Mouse (Mus musculus) embryonic facial prominence, embryonic 10.5 days (tissue): ENCODE results near the gene Ifnk. TPM values are rescaled to one million over a fixed set of nuclear protein-coding genes. Genes with fewer than 3 reads are reported as not detected.

Experiments
- DNase-seq: peaks from one replicate; pipeline ENCODE4 v3.0.0-alpha.2; 2017; ENCODE audit warnings: low spot score
- H3K27ac ChIP-seq: fragments of 300-500 bp; sonication (generic); replicated peaks from 2 replicates; pipeline ENCODE4 v1.5.1; 2016; ENCODE audit warnings: mild to moderate bottlenecking
- H3K27me3 ChIP-seq: fragments of 300-500 bp; sonication (generic); replicated peaks from 2 replicates; pipeline ENCODE4 v1.6.1; 2016; ENCODE audit warnings: low read depth, mild to moderate bottlenecking; ENCODE audit not compliant: poor library complexity, severe bottlenecking
- H3K36me3 ChIP-seq: fragments of 300-500 bp; sonication (generic); replicated peaks from 2 replicates; pipeline ENCODE4 v1.6.1; 2016; ENCODE audit warnings: mild to moderate bottlenecking, moderate library complexity
- H3K4me1 ChIP-seq: fragments of 300-500 bp; sonication (generic); 2 replicates; pipeline ENCODE4 v1.6.1; 2016
- H3K4me3 ChIP-seq: fragments of 300-500 bp; sonication (generic); 2 replicates; pipeline ENCODE4 v1.5.1; 2016; ENCODE audit warnings: mild to moderate bottlenecking, moderate library complexity
- H3K9me3 ChIP-seq: fragments of 300-500 bp; sonication (generic); 2 replicates; pipeline ENCODE4 v1.6.1; 2016; ENCODE audit warnings: mild to moderate bottlenecking
- WGBS: fragments of 180-500 bp; shearing (Covaris S2); methylation state at CpG from one replicate; pipeline ENCODE4 v1.1.7; 2016; 5-methylcytosine and 5-hydroxymethylcytosine counted together
- polyA plus RNA-seq: library from polyadenylated mRNA; unstranded; fragments of >200 nt; fragmentation: Nextera tagmentation; extraction: Ambion mirVana; gene quantifications from 2 replicates; pipeline ENCODE4 v1.2.1, GENCODE M21; 2016

Gene Ifnk
- polyA plus RNA-seq, 1 experiment from 2014 or later, result 0.45 TPM

GRCm38 (mm10) chr4:35125299-35125777, 26.5 kb upstream of the Ifnk start:
- peak; percentile 65 for DNase-seq
- Histone ChIP-seq H3K4me1 (peaks cover 59% of the 10 kb centered on the region), H3K4me3 (no peak overlapping the region), H3K27me3 (0 out of 2 replicates have a peak, but pooled peaks cover 5% of the 10 kb centered on the region), H3K36me3 (no peaks in the 10 kb centered on the region), H3K9me3 (no peaks in the 10 kb centered on the region), H3K27ac (peak overlapping the region; percentile 57)
- WGBS, result 3% methylated on average over 6 of the region's 6 CpGs

GRCm38 (mm10) chr4:35126776-35127175, 25.1 kb upstream of the Ifnk start:
- Histone ChIP-seq H3K4me1 (peaks cover 49% of the 10 kb centered on the region), H3K36me3 (no peaks in the 10 kb centered on the region), H3K9me3 (no peaks in the 10 kb centered on the region), H3K27me3 (0 out of 2 replicates have a peak, but pooled peaks cover 5% of the 10 kb centered on the region), H3K4me3 (no peak overlapping the region), H3K27ac (no peak overlapping the region)
- no peak for DNase-seq
- WGBS, result 71% methylated on average over 9 of the region's 9 CpGs

- WGBS, result 67% methylated on average over 6 of the region's 6 CpGs
- Histone ChIP-seq H3K4me1 (peaks cover 39% of the 10 kb centered on the region), H3K27me3 (no peaks in the 10 kb centered on the region), H3K4me3 (no peak overlapping the region), H3K36me3 (no peaks in the 10 kb centered on the region), H3K27ac (no peak overlapping the region), H3K9me3 (no peaks in the 10 kb centered on the region)
- no peak for DNase-seq
Measured at GRCm38 (mm10) chr4:35127759-35128158, 24.1 kb upstream of the Ifnk start.

DNA sequence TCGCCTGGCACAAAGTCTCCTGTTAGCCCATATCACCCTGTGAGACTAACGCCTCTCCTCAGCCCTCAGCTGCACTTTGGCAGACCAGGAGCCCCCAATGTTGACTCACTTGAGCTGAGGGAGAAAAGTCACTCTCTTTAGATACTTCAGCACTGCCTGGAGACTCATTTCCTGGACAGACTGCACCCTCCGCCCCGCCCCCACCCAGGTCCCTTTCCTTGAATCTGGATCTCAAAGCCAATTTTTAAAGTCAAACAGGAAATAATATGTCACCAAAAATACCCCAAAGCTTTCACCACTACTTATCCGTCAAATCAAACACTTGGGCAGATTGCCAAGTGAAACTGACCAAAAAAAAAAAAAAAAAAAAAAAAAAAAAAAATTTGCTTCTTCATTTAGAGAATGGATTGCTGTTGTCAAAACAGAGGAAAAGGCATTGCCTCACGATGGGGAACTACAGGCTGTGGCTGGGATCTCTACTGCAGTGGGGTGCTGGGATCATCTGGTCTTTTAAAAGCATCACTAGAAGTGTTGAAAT, 21.4 kb upstream of the Ifnk start:
- H3K4me3 ChIP-seq, result no peak overlapping the region
- no peak for DNase-seq
- peaks cover 23% of the 10 kb centered on the region for H3K4me1 ChIP-seq
- WGBS, result 74% methylated on average over 6 of the region's 6 CpGs
- H3K27ac ChIP-seq, result no peak overlapping the region
- no peaks in the 10 kb centered on the region for H3K27me3 ChIP-seq
- H3K9me3 ChIP-seq, result no peaks in the 10 kb centered on the region
- H3K36me3 ChIP-seq, result no peaks in the 10 kb centered on the region

DNA sequence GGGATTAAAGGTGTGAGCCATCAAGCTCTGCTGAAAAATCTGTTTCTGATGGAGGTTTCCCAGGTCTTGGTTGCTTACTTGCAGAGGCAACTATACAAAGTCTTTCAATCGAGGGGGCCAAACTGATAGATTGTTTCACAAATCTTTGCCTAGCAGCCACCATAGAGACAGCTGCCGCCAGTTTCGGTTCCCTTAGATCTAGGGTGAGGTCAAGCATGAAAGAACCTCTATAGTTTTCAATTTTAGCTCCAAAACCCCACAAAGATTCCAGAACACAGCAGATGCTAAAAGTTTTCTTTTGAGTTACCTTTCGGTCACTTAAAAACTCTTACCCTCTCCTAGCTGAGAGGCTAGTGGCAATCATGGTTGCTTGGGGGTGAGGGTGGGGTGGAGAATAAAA, 20.3 kb upstream of the Ifnk start:
- H3K9me3 ChIP-seq, result no peaks in the 10 kb centered on the region

GRCm38 (mm10) chr4:35133411-35133810, 18.4 kb upstream of the Ifnk start:
- Histone ChIP-seq H3K4me1 (peaks cover 26% of the 10 kb centered on the region), H3K9me3 (no peaks in the 10 kb centered on the region), H3K36me3 (no peaks in the 10 kb centered on the region), H3K4me3 (no peak overlapping the region), H3K27ac (no peak overlapping the region), H3K27me3 (no peaks in the 10 kb centered on the region)
- DNase-seq, result no peak
- 90% methylated on average over 4 of the region's 4 CpGs for WGBS

More for the DNA sequence above, 20.3 kb upstream of the Ifnk start:
- Histone ChIP-seq H3K4me1 (peaks cover 24% of the 10 kb centered on the region), H3K36me3 (no peaks in the 10 kb centered on the region), H3K4me3 (no peak overlapping the region), H3K27me3 (no peaks in the 10 kb centered on the region), H3K27ac (no peak overlapping the region)
- DNase-seq, result no peak
- 89% methylated on average over 4 of the region's 4 CpGs for WGBS

GRCm38 (mm10) chr4:35134846-35135611, 16.8 kb upstream of the Ifnk start:
- no peaks in the 10 kb centered on the region for H3K27me3 ChIP-seq
- DNase-seq, result no peak
- H3K36me3 ChIP-seq, result no peaks in the 10 kb centered on the region
- H3K4me1 ChIP-seq, result peaks cover 25% of the 10 kb centered on the region
- WGBS, result 83% methylated on average over 15 of the region's 15 CpGs
- no peaks in the 10 kb centered on the region for H3K9me3 ChIP-seq
- no peak overlapping the region for H3K27ac ChIP-seq
- H3K4me3 ChIP-seq, result no peak overlapping the region

GRCm38 (mm10) chr4:35135806-35136205, 16.1 kb upstream of the Ifnk start:
- Histone ChIP-seq H3K27ac (0 out of 2 replicates have a peak overlapping the region, but pooled peaks have one; percentile 25), H3K27me3 (no peaks in the 10 kb centered on the region), H3K4me1 (peaks cover 22% of the 10 kb centered on the region), H3K4me3 (no peak overlapping the region), H3K36me3 (no peaks in the 10 kb centered on the region), H3K9me3 (no peaks in the 10 kb centered on the region)
- 74% methylated on average over 4 of the region's 4 CpGs for WGBS
- no peak for DNase-seq

- no peak overlapping the region for H3K27ac ChIP-seq
- no peak for DNase-seq
- H3K27me3 ChIP-seq, result no peaks in the 10 kb centered on the region
- H3K4me1 ChIP-seq, result peaks cover 22% of the 10 kb centered on the region
- no peak overlapping the region for H3K4me3 ChIP-seq
- WGBS, result 92% methylated on average over 8 of the region's 8 CpGs
- H3K36me3 ChIP-seq, result no peaks in the 10 kb centered on the region
- no peaks in the 10 kb centered on the region for H3K9me3 ChIP-seq
Measured at GRCm38 (mm10) chr4:35136996-35137395, 14.9 kb upstream of the Ifnk start.

DNA sequence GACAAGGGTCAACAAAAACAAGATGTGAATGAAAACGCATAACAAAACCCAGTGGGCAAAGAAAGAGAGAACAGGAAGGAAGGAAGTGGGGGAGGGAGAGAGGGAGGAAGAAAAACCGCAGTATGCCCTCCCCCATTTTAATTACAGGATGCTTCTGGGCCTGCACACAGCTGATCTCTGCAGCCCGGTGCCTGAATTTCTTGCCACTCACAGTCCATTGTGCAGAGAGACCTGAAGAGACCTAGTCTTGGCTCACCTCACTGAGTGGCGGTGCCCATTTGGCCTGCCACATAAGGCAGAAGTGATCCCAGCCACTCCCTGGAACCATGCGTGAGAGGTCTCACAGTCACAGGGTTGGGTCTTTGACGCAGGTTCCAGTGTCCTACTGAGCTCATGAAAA, 13.8 kb upstream of the Ifnk start:
- H3K27ac ChIP-seq, result peak overlapping the region; percentile 59
- H3K4me3 ChIP-seq, result no peak overlapping the region
- WGBS, result 28% methylated on average over 6 of the region's 6 CpGs
- H3K27me3 ChIP-seq, result no peaks in the 10 kb centered on the region
- no peaks in the 10 kb centered on the region for H3K36me3 ChIP-seq
- H3K9me3 ChIP-seq, result no peaks in the 10 kb centered on the region
- peaks cover 22% of the 10 kb centered on the region for H3K4me1 ChIP-seq
- no peak for DNase-seq

GRCm38 (mm10) chr4:35140317-35140716, 11.5 kb upstream of the Ifnk start:
- no peak overlapping the region for H3K4me3 ChIP-seq
- no peaks in the 10 kb centered on the region for H3K36me3 ChIP-seq
- WGBS, result 89% methylated on average over 6 of the region's 6 CpGs
- H3K27me3 ChIP-seq, result no peaks in the 10 kb centered on the region
- peaks cover 27% of the 10 kb centered on the region for H3K4me1 ChIP-seq
- DNase-seq, result no peak
- no peak overlapping the region for H3K27ac ChIP-seq
- H3K9me3 ChIP-seq, result no peaks in the 10 kb centered on the region

- H3K4me3 ChIP-seq, result no peak overlapping the region
- H3K27me3 ChIP-seq, result no peaks in the 10 kb centered on the region
- no peaks in the 10 kb centered on the region for H3K9me3 ChIP-seq
- H3K4me1 ChIP-seq, result peaks cover 7% of the 10 kb centered on the region
- WGBS, result 69% methylated on average over 12 of the region's 12 CpGs
- no peak overlapping the region for H3K27ac ChIP-seq
- no peaks in the 10 kb centered on the region for H3K36me3 ChIP-seq
- no peak for DNase-seq
Measured at GRCm38 (mm10) chr4:35143472-35144102, 8.3 kb upstream of the Ifnk start.

- no peak overlapping the region for H3K27ac ChIP-seq
- no peaks in the 10 kb centered on the region for H3K36me3 ChIP-seq
- no peak for DNase-seq
- 91% methylated on average over 10 of the region's 10 CpGs for WGBS
- H3K27me3 ChIP-seq, result no peaks in the 10 kb centered on the region
- H3K9me3 ChIP-seq, result no peaks in the 10 kb centered on the region
- no peak overlapping the region for H3K4me3 ChIP-seq
- H3K4me1 ChIP-seq, result peaks cover 7% of the 10 kb centered on the region
Measured at GRCm38 (mm10) chr4:35145726-35146125, 6.1 kb upstream of the Ifnk start.
